Mouse (Mus musculus): ENCODE measurements around the gene Igfbp7.
A peak's percentile ranks its signal among the peaks of the same experiment; 100 is the strongest.
"Not testable (repeated sequence)": the region's sequence is repeated elsewhere in the genome, so short reads cannot be mapped to it uniquely, and the experiment has no call there.

Igfbp7 gene

DNA sequence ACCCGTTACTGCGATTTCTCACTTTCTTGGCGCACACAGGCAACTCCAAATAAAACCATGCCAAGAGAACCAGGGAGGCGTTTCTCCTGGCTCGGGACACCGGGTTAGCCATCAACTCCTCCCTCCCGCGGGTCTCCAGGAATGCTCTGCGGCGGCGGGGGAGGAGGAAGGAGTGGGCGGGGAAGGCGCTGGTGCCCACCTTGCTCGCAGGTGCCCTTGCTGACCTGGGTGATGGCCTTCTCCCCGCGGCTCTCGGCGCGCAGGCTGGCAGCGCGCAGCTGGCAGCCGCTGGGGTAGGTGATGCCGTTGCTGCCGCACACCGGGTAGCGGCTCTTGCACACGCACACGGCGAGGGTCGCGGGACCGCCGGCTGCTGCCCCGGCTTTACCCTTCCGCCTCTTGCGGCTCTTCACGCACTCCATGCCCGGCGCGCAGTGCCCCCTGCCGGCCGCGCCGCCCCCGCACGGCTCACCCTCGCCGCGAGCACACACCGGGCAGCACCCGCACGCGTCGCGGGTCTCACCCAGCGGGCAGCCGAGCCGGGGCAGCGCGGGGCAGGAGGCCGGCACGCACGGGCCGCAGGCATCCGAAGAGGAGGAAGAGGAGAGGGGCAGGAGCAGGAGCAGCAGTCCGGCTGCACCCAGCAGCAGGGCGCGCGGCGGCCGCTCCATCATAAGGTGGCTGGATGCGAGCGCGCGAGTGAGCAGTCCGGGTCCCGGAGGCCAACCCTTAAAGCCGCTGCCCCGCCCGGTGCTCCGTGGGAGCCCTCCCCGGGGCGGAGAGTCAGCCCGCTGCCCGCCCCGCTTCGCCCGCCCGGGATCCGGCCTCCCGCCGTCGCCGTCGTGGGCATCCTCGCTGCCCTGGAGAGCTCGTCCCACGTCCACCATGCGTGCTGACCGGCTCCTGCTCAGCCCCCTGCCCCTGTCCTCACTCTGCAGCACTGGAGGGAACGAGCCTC lies at the start of gene Igfbp7:
TSS of gene Igfbp7 (minus strand) at position 701 of the 958 bp plus-strand sequence.
- peak; percentile 78 to 86 for DNase-seq (ENCODE audit: low spot score in 2 of 2)

DNA sequence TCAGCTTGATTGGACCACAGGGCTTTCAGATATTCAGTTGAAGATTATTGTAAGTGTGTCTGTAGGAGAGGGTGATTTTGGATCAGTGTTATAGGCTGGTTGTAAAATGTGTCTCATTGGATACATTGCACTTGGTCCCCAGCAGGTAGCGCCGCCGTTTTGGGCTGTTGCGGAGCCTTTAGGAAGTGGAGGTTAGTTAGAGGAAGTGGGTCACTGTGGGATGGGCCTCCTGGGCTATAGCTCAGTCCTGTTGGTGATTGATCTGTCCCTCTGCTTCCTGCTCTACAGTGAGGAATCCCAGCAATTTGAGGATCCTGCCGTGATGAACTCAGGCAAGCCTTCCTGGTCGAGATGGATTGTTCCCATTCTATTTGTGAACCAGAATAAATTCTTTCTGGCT lies 44.3 kb upstream of the Igfbp7 start:
- no peak for DNase-seq (ENCODE audit: low spot score in 2 of 2)

DNA sequence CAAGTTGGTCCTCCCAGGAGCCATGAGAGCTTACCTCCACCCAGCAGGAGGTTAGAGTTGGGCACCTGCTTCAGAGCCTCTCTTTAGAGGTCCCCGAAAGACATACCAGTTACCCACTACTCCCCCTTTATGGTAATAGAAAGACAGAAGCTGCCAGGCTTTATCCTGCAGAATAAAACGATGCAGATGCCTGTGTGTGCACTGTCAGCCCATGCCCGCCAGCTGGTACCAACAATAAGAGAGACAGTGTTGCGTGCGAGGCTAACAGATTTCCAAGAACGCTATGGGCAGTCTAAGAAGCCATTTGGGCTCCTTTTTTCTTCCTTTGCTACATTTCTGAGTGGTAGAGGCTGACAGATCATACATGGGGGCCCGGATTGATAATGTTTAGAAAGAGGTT lies 41.7 kb upstream of the Igfbp7 start:
- no peak for DNase-seq (ENCODE audit: low spot score in 2 of 2)

DNA sequence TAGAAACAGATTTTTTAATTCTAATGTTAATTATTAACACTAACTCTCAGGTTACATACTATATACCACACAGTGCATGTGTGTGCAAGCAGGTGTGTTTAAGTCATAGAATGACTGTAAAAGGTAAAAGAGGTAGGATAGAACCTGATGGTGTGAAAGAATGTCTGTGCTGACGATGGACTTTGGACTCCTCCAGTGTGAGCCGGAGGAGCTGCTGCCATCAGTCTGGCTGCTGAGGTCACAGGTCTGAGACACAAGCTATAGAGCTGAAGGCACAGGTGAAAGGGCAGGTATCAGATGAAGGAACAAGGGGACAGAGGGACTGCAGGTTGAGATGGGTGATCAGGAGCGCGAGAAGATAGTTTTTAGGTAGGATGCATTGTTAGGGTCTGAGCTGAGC lies 37.6 kb upstream of the Igfbp7 start:
- no peak for DNase-seq (ENCODE audit: low spot score in 2 of 2)

DNA sequence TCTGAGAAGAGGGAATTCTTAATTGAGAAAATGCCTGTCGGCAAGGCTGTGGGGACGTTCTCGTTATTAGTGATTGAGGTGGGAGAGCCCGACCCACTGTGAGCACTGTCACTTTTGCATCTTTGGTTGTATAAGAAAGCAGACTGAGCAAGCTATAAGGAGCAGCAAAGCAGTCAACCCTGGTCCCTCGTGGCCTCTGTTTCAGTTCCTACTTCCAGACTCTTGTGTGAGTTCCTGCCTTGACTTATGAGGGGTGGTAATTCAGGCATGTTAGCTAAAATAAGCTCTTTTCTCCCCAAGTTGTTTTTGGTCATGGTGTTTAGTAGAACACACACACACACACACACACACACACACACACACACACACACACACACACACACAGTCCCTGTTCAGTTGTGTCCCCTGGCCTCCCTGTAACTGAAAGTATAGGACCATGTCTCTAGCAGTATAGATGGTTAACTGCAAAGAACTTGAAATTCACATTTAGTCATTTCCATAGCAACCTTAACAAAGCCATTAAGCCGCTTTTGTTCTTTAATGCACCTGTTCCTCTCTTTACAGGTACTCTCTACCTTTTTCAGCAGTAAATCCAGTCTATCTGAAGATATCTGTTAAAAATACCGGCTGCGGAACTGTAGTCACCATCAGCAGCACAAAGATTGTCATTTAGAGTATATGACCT lies 36.2 kb upstream of the Igfbp7 start:
- no peak for DNase-seq (ENCODE audit: low spot score in 2 of 2)

DNA sequence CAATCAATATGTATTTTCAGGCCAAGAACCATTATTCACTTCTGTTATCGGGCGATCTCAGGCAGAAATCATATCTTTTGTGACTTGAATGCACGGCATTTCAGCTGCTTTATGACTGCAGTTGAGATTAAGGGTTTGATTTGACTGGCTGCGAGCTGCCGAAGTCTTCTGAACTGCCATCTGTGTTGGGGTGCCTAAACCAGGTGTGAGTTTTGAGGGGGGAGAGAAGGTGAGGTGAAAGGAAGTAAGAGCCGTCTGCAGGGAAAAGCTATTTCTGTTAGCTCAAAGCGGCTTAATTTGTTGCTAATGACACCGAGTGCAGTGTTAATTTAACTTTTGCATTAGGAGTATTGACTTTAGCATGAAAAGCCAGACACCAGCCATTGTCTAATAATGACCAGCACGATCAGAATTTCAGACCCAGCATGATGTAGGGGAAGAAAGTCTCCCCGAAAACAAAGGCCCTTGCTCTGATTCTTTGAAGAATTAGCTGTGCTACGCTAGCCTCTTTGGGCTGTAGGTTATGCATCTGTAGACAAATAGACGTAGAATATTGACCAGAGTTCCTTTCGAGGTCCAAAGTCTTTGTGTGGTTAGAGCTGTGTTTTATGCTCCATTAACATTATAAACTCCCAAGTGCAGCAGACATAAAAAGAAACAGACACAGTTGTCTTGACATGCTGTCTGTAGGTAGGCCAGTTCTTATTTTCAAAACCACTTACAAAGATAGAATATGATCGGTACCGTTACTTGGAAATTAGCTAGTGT lies 35.2 kb upstream of the Igfbp7 start:
- DNase-seq (ENCODE audit: low spot score in 2 of 2), result no peak

DNA sequence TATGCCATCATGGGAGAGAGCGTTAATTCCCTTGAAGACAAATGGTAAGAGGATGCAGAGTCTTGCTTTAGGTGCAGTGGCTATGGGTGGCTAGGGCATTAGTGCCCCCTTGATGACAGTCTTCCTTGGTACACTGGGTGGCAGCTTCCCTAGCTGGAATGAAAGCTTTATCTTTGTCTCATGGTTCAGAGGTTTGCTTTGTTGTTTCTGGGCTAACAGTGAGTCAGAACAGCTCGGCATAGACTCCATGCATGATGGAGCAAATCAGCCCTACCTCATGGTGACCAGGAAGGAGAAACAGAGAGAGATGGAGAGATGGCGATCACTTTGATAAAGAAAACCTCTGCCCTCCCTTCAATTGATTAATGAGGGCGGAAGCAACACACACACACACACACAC lies 28.5 kb upstream of the Igfbp7 start:
- DNase-seq (ENCODE audit: low spot score in 2 of 2), result no peak

DNA sequence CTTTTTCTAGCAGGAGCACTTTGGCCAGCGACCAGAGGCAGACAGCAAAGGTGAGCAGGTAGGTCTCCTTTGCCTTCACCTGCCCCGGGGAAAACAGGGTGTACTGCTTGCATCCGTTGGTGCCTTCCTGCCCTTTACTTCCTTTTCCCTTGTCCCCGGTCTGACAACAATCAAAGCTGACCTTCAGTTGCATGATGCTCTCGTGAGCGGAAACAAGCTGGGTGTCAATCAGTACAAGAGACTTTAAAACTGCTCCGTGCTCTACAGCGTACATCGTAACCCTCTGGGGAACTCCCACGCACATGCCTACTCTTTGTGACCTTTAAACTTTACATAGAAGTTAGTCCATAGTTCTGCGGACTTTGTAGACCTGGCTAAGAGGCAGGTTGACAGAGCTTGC lies 26.2 kb upstream of the Igfbp7 start:
- DNase-seq (ENCODE audit: low spot score in 2 of 2), result no peak

DNA sequence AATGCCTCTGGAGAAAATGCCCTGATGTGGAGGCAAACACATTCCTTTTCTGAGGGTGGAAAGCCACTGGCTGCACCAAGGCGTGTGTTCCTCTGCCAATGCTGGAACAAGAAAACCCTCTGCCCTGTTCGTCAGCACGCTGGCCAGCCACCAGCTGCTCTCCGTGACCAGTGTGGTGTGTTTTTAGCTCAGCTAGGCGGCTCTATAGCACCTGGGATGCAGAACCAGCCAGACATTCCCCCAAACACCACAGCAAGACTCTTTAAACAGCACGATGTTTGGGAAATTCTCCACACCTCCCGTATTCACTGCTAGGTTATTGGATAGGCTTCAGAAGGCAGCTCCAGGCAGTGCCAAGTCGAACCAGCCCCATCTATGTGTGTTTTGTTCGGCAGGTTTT lies 25.7 kb upstream of the Igfbp7 start:
- peak in 1 of 2 experiments; percentile 24 for DNase-seq (ENCODE audit: low spot score in 2 of 2)

DNA sequence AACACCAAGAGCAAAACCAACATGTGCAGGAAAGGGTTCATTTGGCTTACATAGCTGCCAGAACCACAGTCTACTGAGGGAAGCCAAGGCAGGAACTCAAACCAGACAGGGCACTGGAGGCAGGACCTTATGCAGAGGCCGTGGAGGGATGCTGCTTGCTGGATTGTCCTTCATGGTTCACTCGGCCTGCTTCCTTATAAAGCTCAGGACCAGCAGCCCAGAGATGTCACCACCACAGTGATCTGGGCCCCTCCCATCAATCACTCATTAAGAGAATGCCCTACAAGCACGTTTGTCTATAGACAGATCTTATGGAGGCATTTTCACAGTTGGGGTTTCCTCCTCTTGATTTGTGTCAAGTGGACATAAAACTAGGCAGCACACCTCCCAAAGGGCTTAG lies 25.3 kb upstream of the Igfbp7 start:
- DNase-seq (ENCODE audit: low spot score in 2 of 2), result no peak

DNA sequence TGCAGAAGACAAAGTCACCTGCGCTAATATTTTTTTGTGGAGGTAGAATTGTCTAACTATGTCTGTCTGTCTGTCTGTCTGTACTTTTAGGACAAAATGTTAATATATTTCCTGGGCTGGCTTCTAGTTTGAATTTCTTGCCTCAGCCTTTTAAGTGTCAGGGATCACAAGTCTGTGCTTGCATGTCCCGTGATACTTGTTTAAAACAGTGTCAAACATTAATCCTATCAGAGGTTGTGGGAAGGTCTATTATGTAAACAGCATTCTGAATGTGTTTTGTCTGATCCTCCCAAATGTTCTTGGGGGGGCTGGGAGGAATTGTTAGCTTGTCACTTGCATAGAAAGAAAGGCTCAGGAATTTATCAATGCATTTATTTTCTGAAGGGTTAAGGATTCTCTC lies 24.6 kb upstream of the Igfbp7 start:
- no peak for DNase-seq (ENCODE audit: low spot score in 2 of 2)

DNA sequence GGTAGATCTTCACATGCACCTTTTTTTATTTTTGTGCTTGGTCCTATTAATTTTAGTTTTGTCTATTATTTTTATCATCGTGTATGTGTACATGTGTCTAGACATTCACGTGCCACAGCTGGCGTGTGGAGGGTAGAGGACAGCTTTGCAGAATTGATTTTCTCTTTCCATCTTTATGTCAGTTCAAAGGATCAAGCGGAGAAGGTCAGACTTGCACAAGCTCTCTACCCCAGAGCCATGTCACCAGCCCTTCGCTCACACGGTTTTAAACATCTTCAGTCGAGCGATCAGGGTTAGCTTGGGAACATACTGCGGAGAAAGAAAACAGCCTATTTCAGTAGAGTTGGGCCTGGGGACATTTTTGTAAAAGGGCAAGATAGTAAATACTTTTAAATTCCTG lies 23.2 kb upstream of the Igfbp7 start:
- no peak for DNase-seq (ENCODE audit: low spot score in 2 of 2)

DNA sequence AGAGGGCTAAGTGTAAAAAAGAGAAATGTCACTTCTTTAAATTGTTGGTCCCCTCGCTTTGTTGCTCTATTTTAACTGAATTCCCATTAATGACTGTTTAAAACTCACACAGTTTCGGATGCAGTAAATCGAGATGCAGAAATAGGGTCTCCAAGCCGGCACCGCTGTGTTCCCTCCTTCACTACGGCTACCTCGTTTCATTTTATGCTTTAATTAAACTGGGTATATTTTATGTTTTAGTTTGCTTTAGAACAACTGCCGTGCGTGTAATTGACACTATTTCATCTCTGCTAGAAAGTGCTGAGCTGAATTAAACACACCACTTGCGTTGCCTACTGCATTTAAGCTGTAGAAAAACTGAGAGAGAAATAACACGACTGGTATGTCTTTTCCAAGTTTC lies 22.6 kb upstream of the Igfbp7 start:
- DNase-seq (ENCODE audit: low spot score in 2 of 2), result no peak

DNA sequence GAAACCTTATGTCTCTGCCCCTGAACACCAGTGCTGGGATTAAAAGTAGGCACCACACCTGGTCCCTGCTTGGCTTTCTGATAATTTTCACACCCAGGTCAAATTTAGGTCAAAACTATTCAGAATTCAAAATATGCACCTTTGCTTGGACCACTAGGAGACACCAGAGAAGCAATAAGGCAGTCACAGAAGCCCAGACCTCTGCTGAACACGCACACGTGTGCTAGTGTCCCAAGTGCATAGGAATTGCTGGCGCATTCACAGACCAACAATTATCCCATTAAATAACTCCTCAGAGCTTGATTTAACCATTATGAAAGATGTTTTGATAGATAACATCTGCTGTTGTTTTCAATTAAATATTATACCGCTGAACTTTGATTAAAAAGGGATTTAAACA lies 22.2 kb upstream of the Igfbp7 start:
- DNase-seq (ENCODE audit: low spot score in 2 of 2), result no peak

DNA sequence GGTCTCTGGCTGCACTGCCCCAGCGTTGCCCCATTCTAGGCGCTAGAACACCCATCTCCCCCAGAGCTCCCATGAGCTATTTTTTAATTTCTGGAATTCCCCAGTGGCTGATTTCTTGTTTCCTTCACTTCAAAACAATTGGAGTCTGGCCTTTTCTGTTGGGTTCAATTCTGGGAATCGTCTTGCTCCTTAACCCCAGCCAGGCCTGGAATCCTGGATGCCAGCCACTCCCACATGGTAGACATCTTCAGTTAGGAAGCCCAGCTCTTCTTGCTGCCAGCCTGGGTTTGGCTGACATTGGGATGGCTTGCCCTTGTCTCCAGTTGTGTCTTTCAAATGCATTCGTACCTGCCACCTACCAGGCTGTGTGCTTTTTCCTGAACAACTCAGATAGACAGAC lies 20.7 kb upstream of the Igfbp7 start:
- DNase-seq (ENCODE audit: low spot score in 2 of 2), result no peak

DNA sequence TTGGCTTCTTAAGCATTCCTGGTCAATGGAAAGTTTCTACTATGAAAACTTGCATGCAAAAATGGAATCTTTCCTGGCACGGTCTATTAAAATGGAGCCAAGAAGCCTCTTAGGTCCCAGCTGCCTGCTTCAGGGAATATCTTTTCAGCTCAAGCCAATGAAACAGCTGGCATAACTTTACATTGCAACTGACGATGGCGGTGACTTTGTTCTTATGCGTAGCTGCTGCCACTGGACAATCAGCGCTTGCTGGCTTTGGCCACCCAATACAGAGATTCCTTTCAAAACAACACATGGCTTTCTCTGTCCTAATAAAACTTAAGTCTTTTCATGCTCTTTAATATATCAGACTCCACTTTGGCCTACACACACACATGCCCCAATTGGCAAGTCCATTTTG lies 20.1 kb upstream of the Igfbp7 start:
- no peak for DNase-seq (ENCODE audit: low spot score in 2 of 2)

DNA sequence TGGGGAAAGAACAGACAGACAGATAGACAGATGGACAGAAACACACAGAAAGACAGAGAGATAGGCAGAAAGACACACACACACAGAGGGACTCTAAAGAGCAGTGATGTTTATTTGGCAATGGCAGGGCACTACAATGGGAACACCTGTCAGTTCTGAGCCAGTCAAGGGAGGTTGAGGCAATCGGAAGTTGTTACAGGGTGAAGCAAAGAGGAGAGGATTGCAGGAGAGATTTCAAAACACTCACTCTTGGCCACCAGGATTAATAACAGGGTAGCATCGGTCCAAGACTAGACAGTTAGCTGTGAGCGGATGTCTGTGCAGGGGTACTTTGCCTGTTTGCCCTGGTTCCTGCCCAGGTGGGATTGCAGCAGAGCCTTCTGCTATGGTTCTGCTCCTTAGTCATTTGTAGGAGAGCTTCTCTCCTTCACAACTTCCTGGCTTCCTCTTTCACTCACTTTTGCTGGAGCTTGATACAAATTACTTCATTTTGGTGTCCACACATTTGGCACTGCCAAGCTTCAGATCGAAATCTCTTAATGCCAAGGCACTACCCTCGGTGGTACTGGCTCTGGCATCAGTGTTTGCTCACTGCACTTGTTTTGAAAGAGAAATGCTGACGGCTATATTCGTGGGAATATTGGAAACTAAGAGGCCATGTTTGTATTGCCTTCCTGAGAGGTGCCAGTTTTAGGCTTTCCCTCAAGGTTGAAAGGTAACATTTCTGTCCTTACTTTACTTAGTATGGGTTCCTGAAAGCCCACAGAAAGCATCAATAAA lies 18.1 kb upstream of the Igfbp7 start:
- no peak for DNase-seq (ENCODE audit: low spot score in 2 of 2)

DNA sequence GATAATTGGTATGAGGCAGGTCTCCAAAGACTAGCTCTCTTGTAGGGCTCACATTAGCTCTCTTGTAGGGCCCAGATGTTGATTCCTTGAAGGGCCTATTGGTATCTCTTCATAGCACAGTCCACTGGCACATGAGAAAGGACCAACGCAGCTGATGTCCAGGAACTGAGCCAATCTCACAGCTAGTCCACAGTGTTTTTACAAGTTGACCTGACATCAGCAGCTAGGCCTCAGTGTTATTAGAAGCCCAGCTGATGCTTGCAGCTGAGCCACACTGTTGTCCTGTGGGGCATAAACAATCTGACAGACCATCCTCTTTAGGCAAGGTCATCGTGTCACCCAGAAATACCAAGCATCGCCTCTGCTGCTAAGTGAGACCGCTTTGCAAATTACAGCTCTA lies 11.7 kb upstream of the Igfbp7 start:
- not testable (repeated sequence) for DNase-seq (ENCODE audit: low spot score in 2 of 2)

DNA sequence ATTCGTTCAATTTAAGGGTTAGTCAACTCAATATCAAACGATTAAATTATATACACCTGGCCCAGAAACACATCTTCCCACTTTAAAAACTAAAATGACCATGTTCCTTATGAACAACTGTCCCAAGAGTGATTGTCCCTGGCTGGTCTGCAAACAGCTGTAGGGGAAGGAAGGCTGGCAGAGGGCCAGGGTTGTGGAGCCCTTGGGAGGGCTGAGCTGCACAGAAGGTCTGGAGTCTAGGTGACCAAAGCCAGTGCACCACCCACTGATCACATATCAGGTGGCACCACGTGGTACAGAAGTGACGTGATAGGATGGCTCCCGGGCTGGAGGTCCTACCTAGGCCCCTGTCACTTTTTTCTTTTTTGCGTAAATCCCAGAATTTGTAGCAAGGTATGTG lies 8.2 kb upstream of the Igfbp7 start:
- DNase-seq (ENCODE audit: low spot score in 2 of 2), result no peak

DNA sequence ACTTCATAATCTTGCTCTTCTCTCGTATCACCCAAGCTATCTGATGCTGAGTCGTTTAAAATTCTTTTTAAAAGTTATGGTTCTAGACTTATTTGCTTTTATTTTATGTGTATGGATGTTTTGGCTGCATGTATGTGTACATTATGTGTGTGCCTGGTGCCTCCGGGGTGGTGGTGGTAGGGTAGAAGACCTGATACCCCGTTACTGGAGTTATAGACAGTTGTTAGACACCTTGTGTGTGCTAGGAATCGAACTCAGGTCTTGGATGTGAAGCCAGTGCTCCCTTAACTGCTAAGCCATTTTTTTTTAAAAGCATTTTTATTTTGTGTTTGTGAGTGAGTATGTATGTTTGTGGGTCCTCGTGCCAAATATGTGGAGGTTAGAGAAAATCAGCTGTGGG lies 689 bp upstream of the Igfbp7 start:
- DNase-seq (ENCODE audit: low spot score in 2 of 2), result no peak

DNA sequence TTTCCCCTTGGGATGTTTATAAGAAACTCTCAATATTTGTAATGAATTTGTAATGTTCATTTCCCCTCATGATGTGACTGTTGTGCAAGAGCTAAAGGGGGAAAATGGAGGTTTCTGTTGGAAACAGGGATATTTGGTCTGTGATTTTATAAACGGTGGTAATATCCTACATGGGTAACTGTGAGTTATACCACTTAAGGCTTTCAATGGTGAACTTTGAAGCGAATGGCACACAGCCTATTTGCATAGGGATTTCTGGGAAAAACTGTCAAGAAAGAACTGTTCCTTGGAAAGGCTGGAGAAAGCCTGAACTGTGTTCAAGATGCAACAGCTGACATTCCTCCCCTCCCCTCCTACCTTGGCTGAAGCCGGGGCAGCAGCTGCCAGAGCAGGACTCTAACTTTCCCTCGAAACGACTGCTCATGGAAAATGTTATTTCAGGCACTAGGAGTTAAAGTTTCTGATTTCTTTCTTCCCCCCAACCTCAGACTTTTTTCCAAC lies 1.4 kb downstream of the Igfbp7 start:
- DNase-seq (ENCODE audit: low spot score in 2 of 2), result peak; percentile 50 to 73

Data from urinary bladder, postnatal 36 days (tissue).